Mouse (Mus musculus) hematopoietic stem cell, adult 5-6 weeks (primary cell): ENCODE data around the gene Cd48. TPM values are rescaled to one million over a fixed set of nuclear protein-coding genes. Genes with fewer than 3 reads are reported as not detected.
"Not testable (repeated sequence)": the region's sequence is repeated elsewhere in the genome, so short reads cannot be mapped to it uniquely, and the experiment has no call there.

Experiments
- ATAC-seq, 2 experiments: fragments of 125-278 bp in 1 of 2; replicated peaks in 1 of 2; 2 replicates each; pipeline ENCODE4 v1.8.0; 2016 to 2017; ENCODE audit warnings: inconsistent platforms in 2 of 2, mild to moderate bottlenecking in 2 of 2, moderate number of reproducible peaks in 2 of 2, low read depth in 1 of 2, moderate TSS enrichment in 1 of 2; ENCODE audit not compliant: low FRiP score in 2 of 2, poor library complexity in 2 of 2, severe bottlenecking in 2 of 2, insufficient read depth in 1 of 2, low TSS enrichment in 1 of 2
- total RNA-seq: library from RNA; stranded (forward); fragments of 172-1452, 232-1000 nt; gene quantifications from 2 replicates; pipeline ENCODE4 v1.2.3, GENCODE M21; 2017

Cd48 gene
- 60.5 and 99.3 TPM in 2 replicates for total RNA-seq

- ATAC-seq: peak; percentile 54 to 77
Measured at GRCm38 (mm10) chr1:171681531-171682299, at the start of gene Cd48. TSS of gene Cd48 (plus strand) at chr1:171682009.

- no peak for ATAC-seq
Measured at GRCm38 (mm10) chr1:171635696-171636095, 46.1 kb upstream of the Cd48 start.

GRCm38 (mm10) chr1:171637101-171637500 lies 44.7 kb upstream of the Cd48 start:
- no peak for ATAC-seq

- no peak for ATAC-seq
Measured at GRCm38 (mm10) chr1:171638686-171639085, 43.1 kb upstream of the Cd48 start.

GRCm38 (mm10) chr1:171640796-171641195 lies 41.0 kb upstream of the Cd48 start:
- ATAC-seq: no peak

GRCm38 (mm10) chr1:171643612-171644011 lies 38.2 kb upstream of the Cd48 start:
- peak; percentile 48 to 59; a peak in 3 of 4 replicates for ATAC-seq

- ATAC-seq: no peak
Measured at GRCm38 (mm10) chr1:171646429-171646940, 35.3 kb upstream of the Cd48 start.

GRCm38 (mm10) chr1:171647716-171648115 lies 34.1 kb upstream of the Cd48 start:
- ATAC-seq: no peak

GRCm38 (mm10) chr1:171648840-171649239 lies 33.0 kb upstream of the Cd48 start:
- ATAC-seq: peak in 1 of 2 experiments; percentile 36; a peak in 2 of 4 replicates

- no peak for ATAC-seq
Measured at GRCm38 (mm10) chr1:171652734-171653133, 29.1 kb upstream of the Cd48 start, which contains the start of gene Slamf7. TSS of gene Slamf7 (minus strand) at chr1:171653035.

GRCm38 (mm10) chr1:171658561-171658991 lies 23.2 kb upstream of the Cd48 start:
- no peak; a peak in 2 of 4 replicates for ATAC-seq

- peak; percentile 69 to 83 for ATAC-seq
Measured at GRCm38 (mm10) chr1:171660423-171660822, 21.4 kb upstream of the Cd48 start.

- ATAC-seq: no peak
Measured at GRCm38 (mm10) chr1:171661482-171661881, 20.3 kb upstream of the Cd48 start.

- no peak for ATAC-seq
Measured at GRCm38 (mm10) chr1:171663757-171664156, 18.1 kb upstream of the Cd48 start.

- no peak for ATAC-seq
Measured at GRCm38 (mm10) chr1:171666350-171666749, 15.5 kb upstream of the Cd48 start.

GRCm38 (mm10) chr1:171667160-171667559 lies 14.6 kb upstream of the Cd48 start:
- no peak for ATAC-seq

- ATAC-seq: not testable (repeated sequence)
Measured at GRCm38 (mm10) chr1:171672451-171672850, 9.4 kb upstream of the Cd48 start.

- peak; percentile 32 to 36; a peak in 1 of 4 replicates for ATAC-seq
Measured at GRCm38 (mm10) chr1:171672854-171673475, 8.8 kb upstream of the Cd48 start.
